Comparison of ENCODE assay signal across 8 mouse cellular contexts in the genomic region with DNA sequence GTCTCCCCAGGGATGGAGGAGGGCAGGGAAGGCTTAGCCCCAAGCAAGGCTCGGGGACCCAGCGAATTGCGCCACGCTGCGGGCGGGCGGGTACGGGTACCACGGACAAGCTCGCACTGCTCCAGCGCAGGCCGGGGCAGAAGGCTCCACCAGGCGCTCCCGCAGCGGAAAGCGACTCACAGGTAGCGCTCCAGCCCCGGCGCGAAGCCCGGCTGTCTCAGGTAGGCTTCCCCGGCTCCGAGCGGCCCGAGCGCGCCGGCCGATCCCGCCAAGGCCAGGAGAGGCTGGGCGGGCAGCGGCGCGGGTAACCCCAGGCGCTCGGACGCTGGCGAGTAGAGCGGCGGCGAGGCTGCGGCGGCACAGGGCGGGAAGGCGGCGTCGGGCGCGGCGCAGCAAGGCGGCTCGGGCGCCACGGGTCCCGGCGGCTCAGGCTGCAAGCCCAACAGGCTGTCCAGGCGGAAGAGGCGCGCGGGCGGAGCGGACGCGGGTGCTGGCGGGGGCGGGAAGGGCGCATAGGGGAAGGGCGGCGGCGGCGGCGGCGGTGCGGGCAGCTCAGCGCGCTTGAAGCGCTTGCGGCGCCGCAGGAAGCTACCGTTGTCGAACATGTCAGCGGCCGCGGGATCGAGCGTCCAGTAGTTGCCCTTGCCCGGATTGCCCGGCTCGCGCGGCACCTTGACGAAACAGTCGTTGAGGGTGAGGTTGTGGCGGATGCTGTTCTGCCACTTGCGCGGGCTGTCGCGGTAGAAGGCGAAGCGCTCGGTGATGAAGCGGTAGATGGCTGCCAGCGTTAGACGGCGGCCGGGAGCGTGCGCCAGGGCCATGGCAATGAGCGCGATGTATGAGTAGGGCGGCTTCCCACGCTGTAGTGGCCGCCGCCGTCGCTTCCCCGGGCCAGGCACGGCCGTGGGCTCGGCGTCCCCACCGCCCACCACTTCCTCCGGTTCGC. TPM values are rescaled to one million over a fixed set of nuclear protein-coding genes. Genes with fewer than 3 reads are reported as not detected.
DNase-seq lines count a peak whose midpoint lies in the region; ATAC-seq and TF ChIP-seq lines count a peak whose summit lies in the region.

No protein-coding gene starts in this region.

- peak overlapping the region; percentile 77 for H3K27ac ChIP-seq in embryonic facial prominence, embryonic 10.5 days (replicated peaks)
- H3K27ac ChIP-seq in hindbrain, embryonic 16.5 days (ENCODE audit: low read depth, low read length): no peak overlapping the region
- H3K27ac ChIP-seq in liver, postnatal 0 days (ENCODE audit: low read depth): no peak overlapping the region
- no peak overlapping the region for H3K27ac ChIP-seq in stomach, embryonic 16.5 days (ENCODE audit: low read length)

- H3K9me3 ChIP-seq in embryonic facial prominence, embryonic 10.5 days: no peaks in the 10 kb centered on the region
- no peaks in the 10 kb centered on the region for H3K9me3 ChIP-seq in hindbrain, embryonic 16.5 days (ENCODE audit: control insufficient read depth, low read length)
- H3K9me3 ChIP-seq in liver, postnatal 0 days (ENCODE audit: low read length): no peaks in the 10 kb centered on the region
- no peaks in the 10 kb centered on the region for H3K9me3 ChIP-seq in stomach, embryonic 16.5 days (replicated peaks; ENCODE audit: control insufficient read depth, low read length)

- WGBS in embryonic facial prominence, embryonic 10.5 days: under 1% methylated on average over 125 of the region's 125 CpGs
- WGBS in hindbrain, embryonic 16.5 days: under 1% methylated on average over 87 of the region's 125 CpGs
- WGBS in liver, postnatal 0 days (ENCODE audit: insufficient replicate concordance): 2% methylated on average over 93 of the region's 125 CpGs
- WGBS in stomach, embryonic 16.5 days: under 1% methylated on average over 111 of the region's 125 CpGs

- H3K36me3 ChIP-seq in embryonic facial prominence, embryonic 10.5 days (replicated peaks): no peaks in the 10 kb centered on the region
- no peaks in the 10 kb centered on the region for H3K36me3 ChIP-seq in hindbrain, embryonic 16.5 days (ENCODE audit: control insufficient read depth, insufficient read depth, low read length)
- no peaks in the 10 kb centered on the region for H3K36me3 ChIP-seq in liver, postnatal 0 days (replicated peaks; ENCODE audit: insufficient read depth, low read length)
- no peaks in the 10 kb centered on the region for H3K36me3 ChIP-seq in stomach, embryonic 16.5 days (ENCODE audit: control insufficient read depth, insufficient read depth, low read length)

- peaks cover 25% of the 10 kb centered on the region for H3K4me1 ChIP-seq in embryonic facial prominence, embryonic 10.5 days
- H3K4me1 ChIP-seq in hindbrain, embryonic 16.5 days (ENCODE audit: control insufficient read depth, insufficient read depth, low read depth, low read length): peaks cover 12% of the 10 kb centered on the region
- H3K4me1 ChIP-seq in liver, postnatal 0 days (ENCODE audit: insufficient read depth): no peaks in the 10 kb centered on the region
- 0 out of 2 replicates have a peak, but pooled peaks cover 10% of the 10 kb centered on the region for H3K4me1 ChIP-seq in stomach, embryonic 16.5 days (ENCODE audit: control insufficient read depth, insufficient read depth, low read length)

- peak overlapping the region; percentile 60 for H3K4me3 ChIP-seq in embryonic facial prominence, embryonic 10.5 days
- peak overlapping the region; percentile 42 for H3K4me3 ChIP-seq in hindbrain, embryonic 16.5 days (ENCODE audit: low read length)
- peak overlapping the region; percentile 28 for H3K4me3 ChIP-seq in liver, postnatal 0 days (ENCODE audit: low read depth, low read length)
- peak overlapping the region; percentile 47 for H3K4me3 ChIP-seq in stomach, embryonic 16.5 days (replicated peaks; ENCODE audit: low read length)

- TF ChIP-seq EP300 in liver, postnatal 0 days (IDR thresholded peaks at IDR 0.05; ENCODE audit: low read depth): no peak

- peak; percentile 74 for ATAC-seq in hindbrain, embryonic 16.5 days
- no peak for ATAC-seq in liver, postnatal 0 days
- peak; percentile 53; the same call in 1 of the 2 replicates for ATAC-seq in stomach, embryonic 16.5 days (ENCODE audit: insufficient read depth, low FRiP score)

- peak overlapping the region; percentile 60 for H3K4me2 ChIP-seq in hindbrain, embryonic 16.5 days (ENCODE audit: low read length)
- H3K4me2 ChIP-seq in liver, postnatal 0 days (ENCODE audit: low read depth, low read length): peak overlapping the region; percentile 56
- H3K4me2 ChIP-seq in stomach, embryonic 16.5 days (ENCODE audit: low read depth, low read length): peak overlapping the region; percentile 73

- peaks cover 95% of the 10 kb centered on the region for H3K27me3 ChIP-seq in embryonic facial prominence, embryonic 10.5 days (replicated peaks; ENCODE audit: low read depth, poor library complexity, severe bottlenecking)
- peaks cover 61% of the 10 kb centered on the region for H3K27me3 ChIP-seq in hindbrain, embryonic 16.5 days (replicated peaks; ENCODE audit: control insufficient read depth, insufficient read depth, low read length)
- peaks cover 68% of the 10 kb centered on the region for H3K27me3 ChIP-seq in liver, postnatal 0 days (ENCODE audit: insufficient read depth, low read length)
- H3K27me3 ChIP-seq in stomach, embryonic 16.5 days (ENCODE audit: control insufficient read depth, insufficient read depth, low read length): peaks cover 75% of the 10 kb centered on the region

- peak overlapping the region; percentile 29; the same call in 1 of the 2 replicates for H3K9ac ChIP-seq in hindbrain, embryonic 16.5 days (ENCODE audit: low read depth, low read length)
- no peak overlapping the region for H3K9ac ChIP-seq in liver, postnatal 0 days (replicated peaks)
- peak overlapping the region; percentile 16; the same call in 1 of the 2 replicates for H3K9ac ChIP-seq in stomach, embryonic 16.5 days (ENCODE audit: low read length)

- peak; percentile 9 for DNase-seq in right cerebral cortex, postnatal 4 days
- DNase-seq in right cerebral cortex, postnatal 36 days (ENCODE audit: low spot score in 2 of 2): no peak
- DNase-seq in embryonic facial prominence, embryonic 10.5 days (ENCODE audit: low spot score): peak; percentile 75
- peak; percentile 27 for DNase-seq in liver, postnatal 0 days
- DNase-seq in ovary, adult 18-20 months (ENCODE audit: low spot score): no peak
- DNase-seq in thymus, postnatal 36 days: no peak

- TF ChIP-seq CTCF in liver, postnatal 0 days (IDR thresholded peaks at IDR 0.05; ENCODE audit: low read depth): no peak

RNA-seq across cellular contexts. Expression of gene Foxe3, which starts 0.6 kb away (rescaled TPM):
- polyA plus RNA-seq in embryonic facial prominence, embryonic 10.5 days (2016; fragmentation: Nextera tagmentation; extraction: Ambion mirVana): 1.0 and 1.5 TPM in 2 replicates
- polyA plus RNA-seq in hindbrain, embryonic 16.5 days (2015; fragmentation: Nextera tagmentation; extraction: Ambion mirVana): not detected in 2 replicates
- polyA plus RNA-seq in liver, postnatal 0 days (2015; fragmentation: Nextera tagmentation; extraction: Ambion mirVana): not detected in 2 replicates
- not detected in 2 replicates for polyA plus RNA-seq in stomach, embryonic 16.5 days (2015; fragmentation: Nextera tagmentation; extraction: Ambion mirVana)

RNA-seq across cellular contexts. Expression of gene Foxd2, which starts 16.6 kb away (rescaled TPM):
- 4.6 and 4.8 TPM in 2 replicates for polyA plus RNA-seq in embryonic facial prominence, embryonic 10.5 days (2016; fragmentation: Nextera tagmentation; extraction: Ambion mirVana)
- polyA plus RNA-seq in hindbrain, embryonic 16.5 days (2015; fragmentation: Nextera tagmentation; extraction: Ambion mirVana): 0.05 and 0.07 TPM in 2 replicates
- polyA plus RNA-seq in liver, postnatal 0 days (2015; fragmentation: Nextera tagmentation; extraction: Ambion mirVana): not detected in 2 replicates
- not detected in 2 replicates for polyA plus RNA-seq in stomach, embryonic 16.5 days (2015; fragmentation: Nextera tagmentation; extraction: Ambion mirVana)

Comparison
In these comparisons a context has a peak if more than half of its experiments do, and no peak if none do; other contexts are left out.
1. DNase-seq: peak in right cerebral cortex, postnatal 4 days (single experiment), embryonic facial prominence, embryonic 10.5 days (single experiment) and liver, postnatal 0 days (single experiment); none in right cerebral cortex, postnatal 36 days (0 of 2), ovary, adult 18-20 months (single experiment) and thymus, postnatal 36 days (0 of 2).
2. Peak in every context shown above with its lines, with median percentiles within 50 percentile points of each other: H3K4me3 ChIP-seq and H3K4me2 ChIP-seq.